Mouse (Mus musculus): Measurements from ENCODE around the gene Rnf34. TPM values are rescaled to one million over a fixed set of nuclear protein-coding genes. Genes with fewer than 3 reads are reported as not detected.
A peak's percentile ranks its signal among the peaks of the same experiment; 100 is the strongest.

The Rnf34 gene
- total and polyA plus RNA-seq, 3 experiments = 18.4 to 29.1 (median 24.6) TPM

DNA sequence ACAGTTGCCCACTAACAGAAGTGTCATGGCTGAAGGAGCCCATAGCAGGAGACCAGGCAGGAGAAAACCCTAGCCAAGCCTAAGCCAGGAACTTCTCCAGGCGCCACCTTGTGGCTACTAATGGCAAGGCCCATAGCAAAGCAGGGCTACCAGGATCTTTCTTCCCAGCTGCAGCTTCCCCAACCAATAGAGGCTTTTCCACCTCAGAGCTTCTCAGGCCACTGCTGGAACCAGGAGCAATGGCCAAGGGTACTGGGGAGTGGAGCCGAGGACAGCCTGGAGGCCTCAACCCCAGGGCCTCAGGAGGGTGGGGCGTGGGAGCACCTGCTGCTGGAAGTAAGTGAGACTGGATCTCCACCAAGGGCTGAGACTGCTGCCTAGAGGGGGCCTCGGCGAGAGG is 31.5 kb downstream of the Rnf34 start:
- peaks cover 81% of the 10 kb centered on the region for H3K79me2 ChIP-seq (replicated peaks; ENCODE audit: control insufficient read depth, extremely low read depth, insufficient read depth, poor library complexity, severe bottlenecking)
- peak overlapping the region; percentile 7; the same call in 1 of the 2 replicates for H3K4me2 ChIP-seq (ENCODE audit: insufficient read depth, low read depth, poor library complexity, severe bottlenecking)
- H3K9ac ChIP-seq (ENCODE audit: insufficient read depth, low read depth) = peak overlapping the region; percentile 91
- H3K27ac ChIP-seq (ENCODE audit: insufficient read depth, low read depth) = peak overlapping the region; percentile 92; the same call in 1 of the 2 replicates
- peaks cover 28 to 82% of the 10 kb centered on the region in 2 experiments for H3K4me1 ChIP-seq (ENCODE audit: control insufficient read depth in 1 of 2, insufficient read depth in 2 of 2)
- in situ Hi-C loops (cut with MboI; ENCODE audit: low pct_ligation_motif_present, low pct_unique_long_range_greater_than_20kb, low sequenced_read_pairs) = no loop called here
- H3K4me3 ChIP-seq (replicated peaks in 1 of 3; ENCODE audit: low read depth in 2 of 3, low read length in 2 of 3, poor library complexity in 1 of 3) = peak overlapping the region in 1 of 3 experiments; percentile 78
- peak; percentile 72 for DNase-seq (ENCODE audit: extremely low read depth)
- no peaks in the 10 kb centered on the region for H3K27me3 ChIP-seq (replicated peaks)
- TF ChIP-seq CTCF (conservative IDR thresholded peaks at IDR 0.05 in 1 of 2, IDR thresholded peaks at IDR 0.05 in 1 of 2; ENCODE audit: low read depth in 2 of 2, low read length in 2 of 2) (peak; percentile 63 to 82), MAX (IDR thresholded peaks at IDR 0.05; ENCODE audit: low read length) (no peak), RAD21 (IDR thresholded peaks at IDR 0.05; ENCODE audit: low read depth, low read length) (peak; percentile 51), SMC3 (IDR thresholded peaks at IDR 0.05; ENCODE audit: low read depth, low read length) (peak; percentile 80)
- H3K9me3 ChIP-seq (replicated peaks; ENCODE audit: low read length) = no peaks in the 10 kb centered on the region
- dilution Hi-C loops (cut with MboI; ENCODE audit: extremely low pct_ligation_motif_present, extremely low pct_unique_long_range_greater_than_20kb, low sequenced_read_pairs) = no loop called here
- peaks cover 62 to 93% of the 10 kb centered on the region in 2 experiments for H3K36me3 ChIP-seq (replicated peaks in 1 of 2; ENCODE audit: control insufficient read depth in 1 of 2, insufficient read depth in 1 of 2, low read length in 1 of 2)

DNA sequence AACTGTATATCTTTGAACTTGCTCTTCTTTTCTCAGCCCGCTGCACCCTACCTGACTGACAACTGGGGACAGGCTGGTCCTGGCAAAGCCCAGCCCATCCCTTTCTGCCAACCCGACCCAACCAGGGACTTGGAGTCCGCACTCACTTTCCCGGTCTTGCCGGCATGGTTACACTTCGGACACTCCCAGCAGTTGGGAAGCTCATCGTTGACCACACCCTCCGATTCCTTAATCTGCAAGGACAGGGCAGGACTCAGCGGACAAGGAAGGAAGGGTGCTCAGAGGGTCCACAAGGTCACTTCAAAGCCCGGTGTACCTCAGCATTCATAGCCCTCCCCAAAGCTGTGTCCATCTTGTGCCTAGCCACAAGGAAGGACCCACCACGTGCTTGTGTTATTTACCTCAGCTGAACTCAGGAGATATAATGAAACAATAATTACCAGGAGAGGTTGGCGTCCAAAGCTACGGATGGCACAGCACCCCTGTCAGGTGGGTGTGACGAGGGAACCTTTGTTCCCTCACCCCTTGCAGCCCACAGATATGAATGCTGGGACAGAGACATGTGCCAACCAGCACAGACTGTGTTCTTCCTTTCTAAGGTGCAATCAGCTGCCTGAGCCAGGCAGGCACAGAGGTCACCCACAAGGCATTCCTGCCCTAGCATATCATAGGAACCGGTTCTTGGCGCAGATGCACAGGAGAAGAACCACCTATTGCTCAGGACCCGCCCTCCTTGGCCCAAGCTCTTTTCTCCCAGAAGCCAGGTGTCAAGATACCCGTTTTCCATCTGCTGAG is 32.6 kb downstream of the Rnf34 start:
- Histone ChIP-seq H3K9me3 (replicated peaks; ENCODE audit: low read length) (no peaks in the 10 kb centered on the region), H3K27ac (ENCODE audit: insufficient read depth, low read depth) (peak overlapping the region; percentile 92), H3K4me3 (replicated peaks in 1 of 3; ENCODE audit: low read depth in 2 of 3, low read length in 2 of 3, poor library complexity in 1 of 3) (peak overlapping the region in 2 of 3 experiments; percentile 50 to 78), H3K27me3 (replicated peaks) (no peaks in the 10 kb centered on the region), H3K4me2 (ENCODE audit: insufficient read depth, low read depth, poor library complexity, severe bottlenecking) (0 out of 2 replicates have a peak overlapping the region, but pooled peaks have one; percentile 14), H3K4me1 (ENCODE audit: control insufficient read depth in 1 of 2, insufficient read depth in 2 of 2) (peaks cover 30 to 83% of the 10 kb centered on the region in 2 experiments), H3K9ac (ENCODE audit: insufficient read depth, low read depth) (peak overlapping the region; percentile 91), H3K79me2 (replicated peaks; ENCODE audit: control insufficient read depth, extremely low read depth, insufficient read depth, poor library complexity, severe bottlenecking) (peaks cover 79% of the 10 kb centered on the region), H3K36me3 (replicated peaks in 1 of 2; ENCODE audit: control insufficient read depth in 1 of 2, insufficient read depth in 1 of 2, low read length in 1 of 2) (peaks cover 53 to 82% of the 10 kb centered on the region in 2 experiments)
- no peak for DNase-seq (ENCODE audit: extremely low read depth)
- TF ChIP-seq TCF12 (IDR thresholded peaks at IDR 0.05; ENCODE audit: low read depth, low read length) (peak; percentile 26; the same call in 1 of the 2 replicates), MAX (IDR thresholded peaks at IDR 0.05; ENCODE audit: low read length) (0 out of 2 replicates have a peak, but pooled peaks have one; percentile 49), USF1 (IDR thresholded peaks at IDR 0.05; ENCODE audit: low read depth, low read length) (no peak), MXI1 (IDR thresholded peaks at IDR 0.05; ENCODE audit: low read depth, low read length) (0 out of 2 replicates have a peak, but pooled peaks have one; percentile 32), SIN3A (IDR thresholded peaks at IDR 0.05; ENCODE audit: low read length) (peak; percentile 45)
- in situ Hi-C loops (cut with MboI; ENCODE audit: low pct_ligation_motif_present, low pct_unique_long_range_greater_than_20kb, low sequenced_read_pairs) (no loop called here), dilution Hi-C loops (cut with MboI; ENCODE audit: extremely low pct_ligation_motif_present, extremely low pct_unique_long_range_greater_than_20kb, low sequenced_read_pairs) (no loop called here)

DNA sequence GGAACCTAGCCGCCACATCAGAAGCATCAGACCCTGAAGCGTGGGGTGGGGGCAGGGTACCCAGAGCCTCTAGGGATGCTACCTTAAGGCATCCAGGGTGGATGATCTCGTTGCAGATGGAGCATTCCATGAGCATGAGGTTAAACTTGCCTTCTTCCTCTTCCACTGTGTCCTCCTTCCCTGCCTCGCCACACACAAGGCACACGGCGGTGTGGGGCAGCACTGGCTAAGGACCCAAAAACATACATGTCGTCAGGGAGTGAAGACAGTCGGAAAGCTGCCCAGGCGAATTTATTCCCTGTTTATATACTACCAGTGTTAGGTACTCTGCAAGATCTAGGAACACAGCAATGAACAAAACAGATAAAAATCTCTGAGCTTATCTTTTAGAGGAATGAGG is 33.4 kb downstream of the Rnf34 start:
- dilution Hi-C loops (cut with MboI; ENCODE audit: extremely low pct_ligation_motif_present, extremely low pct_unique_long_range_greater_than_20kb, low sequenced_read_pairs) (no loop called here), in situ Hi-C loops (cut with MboI; ENCODE audit: low pct_ligation_motif_present, low pct_unique_long_range_greater_than_20kb, low sequenced_read_pairs) (no loop called here)
- H3K27ac ChIP-seq (ENCODE audit: insufficient read depth, low read depth) = peak overlapping the region; percentile 92
- peak overlapping the region; percentile 91 for H3K9ac ChIP-seq (ENCODE audit: insufficient read depth, low read depth)
- H3K4me1 ChIP-seq (ENCODE audit: control insufficient read depth in 1 of 2, insufficient read depth in 2 of 2) = peaks cover 35 to 89% of the 10 kb centered on the region in 2 experiments
- H3K9me3 ChIP-seq (replicated peaks; ENCODE audit: low read length) = no peaks in the 10 kb centered on the region
- H3K79me2 ChIP-seq (replicated peaks; ENCODE audit: control insufficient read depth, extremely low read depth, insufficient read depth, poor library complexity, severe bottlenecking) = peaks cover 81% of the 10 kb centered on the region
- H3K4me2 ChIP-seq (ENCODE audit: insufficient read depth, low read depth, poor library complexity, severe bottlenecking) = no peak overlapping the region
- H3K36me3 ChIP-seq (replicated peaks in 1 of 2; ENCODE audit: control insufficient read depth in 1 of 2, insufficient read depth in 1 of 2, low read length in 1 of 2) = peaks cover 46 to 81% of the 10 kb centered on the region in 2 experiments
- peak; percentile 53; the same call in 1 of the 2 replicates for TF ChIP-seq POLR2A (IDR thresholded peaks at IDR 0.05; ENCODE audit: low read depth, low read length)
- no peak for TF ChIP-seq RAD21 (IDR thresholded peaks at IDR 0.05; ENCODE audit: low read depth, low read length)
- no peaks in the 10 kb centered on the region for H3K27me3 ChIP-seq (replicated peaks)
- H3K4me3 ChIP-seq (replicated peaks in 1 of 3; ENCODE audit: low read depth in 2 of 3, low read length in 2 of 3, poor library complexity in 1 of 3) = peak overlapping the region in 2 of 3 experiments; percentile 50 to 78
- no peak for DNase-seq (ENCODE audit: extremely low read depth)
